Mouse (Mus musculus) cerebellum, adult 9-10 months (tissue): Measurements from ENCODE around the gene Phf21b.
"Not testable (repeated sequence)": the region's sequence is repeated elsewhere in the genome, so short reads cannot be mapped to it uniquely, and the experiment has no call there.

ENCODE experiments used
- DNase-seq: peaks from one replicate; pipeline ENCODE4 v3.0.0; 2022

Phf21b gene

DNA sequence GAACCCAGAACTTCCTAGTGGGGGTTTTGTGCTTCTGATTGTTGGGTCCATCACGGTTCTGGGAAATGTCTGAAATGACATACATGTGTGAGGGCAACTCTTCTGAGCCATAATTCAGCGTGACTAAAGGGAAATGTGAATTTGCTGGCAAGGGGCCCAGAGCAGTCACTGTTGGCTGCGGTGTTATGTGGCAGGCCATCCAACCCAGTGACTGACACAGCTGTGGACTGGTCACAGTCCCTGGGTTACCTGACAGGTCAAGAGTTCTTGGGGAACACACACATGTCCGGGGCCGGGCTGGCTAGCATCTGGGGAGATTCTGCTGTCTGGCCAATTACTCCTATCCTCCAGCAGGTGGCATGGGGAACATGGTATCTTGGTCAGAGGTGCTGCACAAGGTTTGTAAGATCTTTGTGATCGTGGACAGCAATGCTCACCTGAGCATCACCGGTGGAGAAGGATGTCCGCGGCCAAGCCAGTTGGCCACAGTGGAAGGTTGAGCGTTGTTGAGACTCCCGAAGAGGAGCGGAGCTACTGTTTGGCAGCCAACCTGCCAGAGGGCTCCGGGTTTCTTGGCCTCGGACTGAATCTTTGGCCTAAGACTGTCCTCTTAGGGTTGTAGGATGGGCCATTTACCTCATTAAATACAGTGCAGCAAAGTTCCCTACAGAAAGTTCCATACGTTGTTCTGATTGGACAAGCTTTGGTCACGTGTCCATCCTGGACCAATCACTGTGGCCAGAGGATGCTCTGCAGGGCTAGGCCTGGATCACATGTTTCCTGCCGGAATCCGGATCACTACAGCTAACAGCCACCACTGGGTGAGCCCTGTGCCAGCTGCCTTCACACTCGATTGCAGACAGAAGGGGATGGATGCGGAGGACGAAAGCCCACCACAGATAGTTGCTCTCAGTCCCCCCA, 83.4 kb downstream of the Phf21b start:
- peak; percentile 50 for DNase-seq

DNA sequence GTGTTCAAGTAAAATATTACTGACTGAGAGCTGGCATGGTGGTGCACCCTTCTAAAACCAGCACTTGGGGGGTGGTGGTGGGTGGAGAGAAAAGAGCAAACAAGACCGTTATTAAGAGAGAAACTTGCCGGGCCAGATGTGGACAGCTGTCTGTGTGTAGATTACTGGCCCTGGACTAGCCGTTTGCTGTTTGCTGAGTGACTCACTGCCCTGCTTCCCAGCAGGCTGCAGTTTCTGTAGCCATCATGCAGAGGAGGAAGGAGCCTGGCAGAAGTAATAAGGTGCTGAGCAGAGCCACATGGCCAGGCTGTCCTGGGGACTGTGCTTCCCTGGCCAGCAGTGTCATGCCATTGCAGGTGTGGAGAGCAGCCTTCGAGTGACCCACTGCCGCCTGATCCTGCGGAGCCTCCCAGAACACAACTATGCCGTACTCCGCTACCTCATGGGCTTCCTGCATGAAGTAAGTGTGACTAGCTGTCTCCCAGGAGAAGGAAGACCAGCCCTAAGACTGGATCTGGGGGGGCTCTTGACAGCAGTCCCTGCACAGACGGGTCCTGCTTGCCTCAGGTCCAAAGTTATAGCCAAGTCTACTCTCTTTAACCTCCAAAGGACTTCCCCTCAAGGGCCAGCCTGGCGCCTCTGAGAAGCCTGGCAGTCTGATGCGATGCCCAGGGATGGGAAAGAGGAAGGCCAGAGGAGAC, 86.1 kb downstream of the Phf21b start:
- DNase-seq: no peak

DNA sequence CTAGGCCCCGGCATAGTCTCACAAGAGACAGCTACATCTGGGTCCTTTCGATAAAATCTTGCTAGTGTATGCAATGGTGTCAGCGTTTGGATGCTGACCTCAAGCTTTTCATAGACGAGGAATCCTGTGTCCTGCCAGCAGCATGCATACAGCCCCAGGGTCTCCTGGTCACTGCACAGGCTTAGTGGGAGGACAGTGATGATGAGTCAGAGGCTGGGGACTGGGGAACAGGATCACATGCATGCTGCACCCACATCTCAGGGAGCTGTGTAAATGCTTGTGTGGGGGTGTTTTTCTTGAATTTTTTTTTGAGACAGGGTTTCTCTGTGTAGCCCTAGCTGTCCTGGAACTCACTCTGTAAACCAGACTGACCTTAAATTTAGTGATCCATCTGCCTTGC, 87.3 kb downstream of the Phf21b start:
- not testable (repeated sequence) for DNase-seq

DNA sequence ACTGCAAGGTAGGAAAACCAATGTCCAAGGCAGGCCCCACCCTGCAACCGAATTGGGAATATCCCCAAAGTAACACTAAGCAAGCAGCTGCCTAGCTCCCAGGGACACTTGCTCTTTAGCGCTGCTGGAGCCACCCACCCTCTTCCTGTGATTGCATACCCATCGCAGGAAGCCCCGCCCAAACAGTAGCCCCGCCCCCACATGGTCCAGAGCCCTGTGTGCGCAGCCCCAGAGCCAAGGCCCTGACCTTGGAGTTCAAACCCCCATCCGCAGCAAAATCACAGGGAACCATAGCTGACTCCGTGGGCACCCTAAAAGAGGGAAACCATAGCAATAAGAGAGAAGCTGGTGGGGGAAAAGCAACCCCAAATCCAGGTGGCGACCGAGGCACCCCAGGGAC, 89.2 kb downstream of the Phf21b start:
- DNase-seq: no peak

DNA sequence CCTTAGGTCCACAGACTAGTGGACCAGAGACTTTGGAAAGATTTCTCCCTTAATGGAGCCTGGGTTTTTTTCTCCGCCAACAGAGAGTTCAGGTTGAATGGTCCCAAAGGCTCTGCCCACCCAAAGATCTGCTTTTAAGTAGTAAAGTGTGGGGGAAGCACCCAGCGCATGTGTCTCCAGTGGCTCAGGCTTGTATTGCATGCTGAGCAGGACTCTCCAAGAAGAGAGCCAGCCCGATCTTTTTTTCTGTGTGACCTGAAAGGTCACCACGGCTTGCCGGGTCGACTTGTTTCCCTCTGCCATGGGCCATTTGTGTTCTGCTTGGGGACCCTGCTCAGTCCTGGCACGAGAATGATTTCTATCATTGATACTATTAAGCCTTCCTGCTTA, 92.4 kb downstream of the Phf21b start:
- no peak for DNase-seq

DNA sequence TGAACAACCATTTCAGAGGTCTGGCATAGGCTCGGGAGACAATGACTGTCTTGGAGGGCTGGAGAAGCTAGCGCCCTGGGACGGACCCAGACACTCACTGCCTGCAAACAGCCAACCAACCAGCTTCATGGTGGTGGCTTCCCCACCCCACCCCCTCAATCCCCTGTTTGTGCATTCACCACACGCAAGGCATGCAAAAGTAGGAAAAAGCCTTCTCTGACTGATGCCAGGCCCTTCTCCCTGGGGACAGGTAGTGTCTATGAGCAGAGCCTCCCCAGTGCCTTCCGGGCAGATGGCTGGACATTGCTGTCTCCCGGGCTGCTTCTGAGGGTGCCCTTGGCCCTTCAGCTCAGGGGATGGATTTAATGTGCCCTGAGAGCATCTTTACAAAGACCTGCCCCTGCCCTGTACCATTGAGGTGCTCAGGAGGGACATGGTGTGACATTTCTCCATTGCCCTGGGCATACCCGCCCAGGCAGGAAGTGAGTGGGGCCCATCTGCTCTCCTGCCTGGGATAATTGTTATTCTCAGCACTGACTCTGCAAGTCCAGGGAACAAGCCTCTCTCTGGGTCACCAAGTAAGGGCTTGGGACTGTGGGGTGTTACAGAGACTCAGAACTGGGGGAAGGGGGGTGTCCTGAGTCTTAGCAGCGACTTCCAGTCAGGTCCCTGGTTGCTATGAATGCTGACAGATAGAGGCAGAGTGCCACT, 93.0 kb downstream of the Phf21b start:
- DNase-seq: no peak

DNA sequence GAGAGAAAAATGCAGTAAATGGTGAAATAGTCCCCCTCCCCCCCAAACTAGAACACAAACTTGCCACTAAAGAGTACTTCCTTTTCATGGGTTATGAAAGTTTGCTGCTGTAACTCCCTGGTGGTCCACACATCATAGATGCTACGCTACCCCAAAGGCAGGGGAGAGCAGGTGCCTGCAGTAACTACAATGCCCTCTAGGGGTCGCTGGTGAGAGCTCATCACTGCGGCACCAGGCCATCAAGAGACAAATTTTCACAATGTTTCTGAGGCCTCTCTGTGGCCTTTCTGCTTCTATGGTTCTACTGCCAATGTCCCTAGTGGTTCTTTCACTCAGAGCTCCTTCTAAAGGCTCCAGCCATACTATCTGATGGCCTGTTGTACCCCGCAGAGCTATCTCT, 97.4 kb downstream of the Phf21b start:
- DNase-seq: peak; percentile 46

DNA sequence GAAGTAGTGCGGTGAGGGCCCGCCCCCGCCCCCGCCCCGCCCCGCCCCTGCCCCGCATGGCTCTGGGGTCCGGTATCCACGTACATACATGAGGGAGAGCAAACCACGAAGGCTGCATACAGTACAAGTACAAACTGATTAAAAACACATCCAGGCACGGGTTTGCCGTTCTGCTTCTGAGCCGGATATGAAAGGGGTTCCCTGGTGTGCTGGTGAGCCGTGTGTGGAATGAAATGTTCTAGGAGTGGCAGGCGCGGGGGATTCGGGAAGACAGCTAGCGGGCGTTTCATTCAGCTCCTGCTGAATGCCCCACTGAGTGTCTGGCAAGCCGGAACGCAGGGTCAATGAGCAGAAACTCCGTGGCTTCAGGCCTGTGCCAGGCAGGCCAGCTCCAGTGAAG, 99.4 kb downstream of the Phf21b start:
- no peak for DNase-seq

DNA sequence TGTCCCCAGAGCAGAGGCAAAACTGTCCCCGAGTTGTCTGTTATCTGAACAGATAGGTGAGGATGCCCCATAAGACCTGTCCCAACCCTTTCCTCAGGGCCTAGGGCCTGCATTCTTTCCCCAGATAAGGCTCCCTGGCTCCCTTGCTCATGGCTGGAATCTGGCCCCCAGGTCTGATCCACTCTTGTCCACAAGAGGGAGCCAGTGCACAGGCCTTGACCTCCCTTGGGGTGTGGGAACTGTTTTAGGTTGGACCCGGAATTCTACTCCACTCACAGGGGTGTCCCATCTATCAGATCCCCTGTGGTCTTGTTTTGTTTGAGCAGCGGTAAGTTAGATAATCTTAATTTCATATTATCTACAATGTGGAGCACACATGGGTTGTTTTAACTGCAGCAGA, 100.9 kb downstream of the Phf21b start:
- DNase-seq: peak; percentile 77

DNA sequence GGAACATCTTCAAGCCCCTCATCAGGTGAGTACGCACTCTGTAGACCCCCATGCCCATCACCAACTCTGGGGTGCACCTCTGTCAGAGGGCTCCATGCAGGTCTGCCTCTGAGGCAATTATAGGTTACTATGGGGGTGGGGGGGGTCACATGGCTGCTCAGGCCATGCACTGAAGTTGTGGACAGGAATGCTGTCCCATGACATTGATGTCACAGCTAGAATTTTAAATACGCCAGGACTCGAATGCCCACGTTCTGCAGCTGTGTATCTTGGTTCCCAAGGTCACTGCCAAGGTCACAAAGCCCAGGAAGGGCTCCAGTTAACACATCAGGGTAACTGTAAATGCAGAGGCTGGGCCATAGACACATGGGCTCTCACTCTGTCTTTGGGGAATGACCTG, 110.0 kb downstream of the Phf21b start:
- DNase-seq: no peak

DNA sequence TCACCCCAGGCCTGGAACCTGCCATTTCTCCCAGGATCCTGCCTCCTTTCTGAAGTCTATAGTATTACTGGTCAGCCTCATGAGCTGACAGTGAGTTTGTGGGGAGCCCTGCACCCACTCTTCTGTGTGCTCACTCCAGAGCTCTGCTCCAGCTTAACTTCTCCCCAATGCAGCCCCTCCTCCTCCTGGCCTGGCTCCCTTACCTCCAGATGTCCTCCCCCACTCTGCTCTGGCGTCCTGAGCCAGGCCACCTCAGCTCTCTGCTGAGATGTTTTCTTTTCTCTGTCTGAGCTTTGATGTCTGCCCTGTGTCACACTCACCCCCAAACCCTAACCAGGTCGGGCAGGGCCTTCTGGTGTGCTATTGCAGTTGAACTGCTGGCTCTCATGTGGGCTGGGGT, 111.5 kb downstream of the Phf21b start:
- no peak for DNase-seq

DNA sequence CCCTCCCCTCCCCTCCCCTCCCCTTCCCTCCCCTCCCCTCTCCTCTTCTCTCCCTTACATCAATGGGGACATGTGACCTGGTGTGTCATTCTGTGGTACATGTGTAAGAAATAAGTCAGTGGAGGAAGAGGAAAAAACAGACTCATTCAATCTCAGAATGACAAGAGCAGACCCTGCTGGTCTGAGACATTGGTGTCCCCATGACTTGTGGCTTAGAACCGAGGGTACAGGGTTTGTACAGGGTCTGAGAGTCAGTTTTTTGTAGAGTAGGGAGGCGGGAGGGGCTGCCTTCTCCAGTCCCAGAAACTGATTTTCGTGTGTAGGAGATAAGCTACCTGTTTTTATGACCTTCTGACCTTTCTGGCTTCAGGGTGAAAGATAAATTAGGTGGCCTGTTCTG, 112.5 kb downstream of the Phf21b start:
- no peak for DNase-seq

DNA sequence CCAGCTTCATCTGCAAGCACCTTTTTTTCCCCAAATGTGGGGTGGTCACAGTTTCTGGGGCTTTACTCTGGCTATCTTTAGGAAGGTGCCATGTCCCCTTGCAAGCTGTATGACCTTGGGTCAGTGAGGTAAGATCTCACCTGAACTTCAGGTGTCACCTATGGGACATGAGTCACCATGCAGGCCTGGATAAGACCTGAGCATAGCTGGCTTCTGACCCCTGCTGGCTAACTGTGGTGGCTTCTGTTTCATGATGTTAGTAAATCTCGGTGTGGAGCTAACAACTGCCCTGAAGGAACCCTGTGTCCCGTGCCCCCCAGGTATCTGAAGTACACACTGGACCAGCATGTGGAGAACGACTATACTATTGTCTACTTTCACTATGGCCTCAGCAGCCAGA, 114.3 kb downstream of the Phf21b start:
- no peak for DNase-seq

DNA sequence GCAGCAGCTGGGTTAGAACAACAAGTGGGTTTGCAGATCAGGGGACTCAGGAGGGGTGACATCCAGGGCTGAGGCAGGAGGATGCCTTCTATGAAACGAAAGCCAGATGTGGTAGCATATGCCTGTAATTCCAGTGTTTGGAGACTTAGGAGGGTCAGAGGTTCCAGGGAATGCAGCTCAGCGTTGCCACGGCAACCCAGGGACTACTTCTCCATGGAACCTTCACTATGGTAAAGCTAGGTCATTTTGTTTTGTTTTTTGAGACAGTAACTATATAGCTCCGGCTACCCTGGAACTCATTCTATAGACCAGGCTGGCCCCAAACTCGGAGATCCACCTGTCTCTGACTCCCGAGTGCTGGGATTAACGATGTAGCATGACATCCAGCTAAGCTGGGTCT, 117.6 kb downstream of the Phf21b start:
- DNase-seq: no peak

DNA sequence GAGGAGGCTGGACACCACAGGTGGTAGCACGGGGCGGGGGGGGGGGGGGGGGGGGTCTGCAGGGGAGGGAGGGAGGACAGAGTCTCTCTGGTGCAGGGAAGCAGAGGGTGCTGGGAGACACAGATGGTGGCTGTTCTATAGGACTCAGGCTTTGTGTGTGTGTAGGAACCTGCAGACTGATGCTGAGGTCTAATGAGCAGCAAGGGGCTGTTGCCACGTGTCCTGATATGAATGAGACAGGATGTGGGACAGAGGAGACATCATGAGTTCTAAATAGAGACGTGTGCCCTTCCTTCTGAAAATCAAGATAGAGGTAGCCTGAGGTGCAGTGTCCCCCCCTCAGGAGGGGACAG, 118.9 kb downstream of the Phf21b start:
- no peak for DNase-seq

DNA sequence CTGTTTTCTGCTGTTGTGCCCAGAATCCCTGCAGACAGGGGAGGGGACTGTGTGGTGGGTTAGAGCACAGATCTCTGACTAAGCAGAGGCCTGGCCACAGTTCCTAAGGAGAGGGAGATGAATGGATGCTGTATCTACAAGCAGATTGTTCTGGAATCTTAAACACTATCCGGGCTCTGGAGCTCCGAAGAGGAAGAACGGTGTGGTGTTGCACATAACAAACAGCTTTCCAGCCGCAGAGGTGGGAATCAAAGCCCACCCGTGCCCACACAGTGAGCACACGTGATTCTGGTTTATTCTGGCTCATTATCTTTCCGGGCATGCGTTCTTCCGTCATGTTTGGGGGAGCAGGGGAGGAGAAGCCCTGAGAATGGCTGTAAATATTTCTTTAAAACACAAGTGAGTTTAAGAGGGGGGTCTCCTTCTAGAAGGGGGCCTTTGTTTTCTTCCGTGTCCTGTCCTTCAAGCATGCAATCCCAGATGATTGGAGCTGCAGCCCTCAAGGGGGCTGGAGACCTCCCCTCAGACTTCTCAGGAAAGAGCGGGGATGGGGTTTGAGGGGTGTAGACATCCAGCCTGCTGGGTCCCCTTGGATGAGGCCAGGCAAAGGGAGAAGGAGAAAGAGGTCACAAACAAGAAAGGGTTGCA, 119.4 kb downstream of the Phf21b start:
- no peak for DNase-seq
